Mouse (Mus musculus): ENCODE measurements around the gene Pde4b. TPM values are rescaled to one million over a fixed set of nuclear protein-coding genes. Genes with fewer than 3 reads are reported as not detected.

Gene Pde4b
- total RNA-seq, 2 experiments from 2014 or later: 3.4 to 6.4 TPM

DNA sequence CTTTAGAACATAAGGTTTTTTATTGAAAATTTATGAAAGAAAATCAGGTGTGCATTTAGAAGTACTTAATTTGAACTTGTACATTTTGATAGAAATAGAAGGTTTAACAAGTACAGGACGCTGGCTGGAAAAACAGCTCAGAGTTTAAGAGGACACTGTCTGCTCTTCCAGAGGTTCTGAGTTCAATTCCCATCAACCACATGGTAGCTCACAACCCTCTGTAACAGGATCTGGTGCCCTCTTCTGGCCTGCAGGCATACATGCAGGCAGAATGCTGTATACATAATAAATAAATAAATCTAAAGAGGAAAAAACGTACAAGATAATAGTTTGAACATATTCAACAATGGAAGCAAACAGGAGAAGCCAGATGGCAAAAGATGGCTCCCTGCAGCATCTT is 420.4 kb downstream of the Pde4b start:
- no peak for DNase-seq

DNA sequence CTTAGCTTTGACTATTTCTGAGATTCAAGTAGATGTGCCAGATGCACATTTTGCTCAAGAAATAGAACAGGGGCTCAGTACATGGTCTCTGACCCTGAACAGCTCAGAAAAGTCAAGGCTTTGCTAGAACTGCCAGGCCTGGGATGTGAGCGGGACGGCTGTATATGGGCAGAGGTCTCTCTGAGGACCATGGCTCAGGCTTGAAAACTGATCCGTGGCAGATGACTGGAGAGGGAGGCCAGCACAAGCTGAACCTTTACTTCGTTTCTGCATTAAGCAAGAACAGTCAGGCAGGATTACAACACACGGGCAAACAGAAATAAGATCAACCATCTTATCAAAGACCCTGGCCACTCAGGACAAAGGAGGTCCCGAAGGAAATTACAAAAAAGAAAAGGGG is 422.7 kb downstream of the Pde4b start:
- no peak for DNase-seq

DNA sequence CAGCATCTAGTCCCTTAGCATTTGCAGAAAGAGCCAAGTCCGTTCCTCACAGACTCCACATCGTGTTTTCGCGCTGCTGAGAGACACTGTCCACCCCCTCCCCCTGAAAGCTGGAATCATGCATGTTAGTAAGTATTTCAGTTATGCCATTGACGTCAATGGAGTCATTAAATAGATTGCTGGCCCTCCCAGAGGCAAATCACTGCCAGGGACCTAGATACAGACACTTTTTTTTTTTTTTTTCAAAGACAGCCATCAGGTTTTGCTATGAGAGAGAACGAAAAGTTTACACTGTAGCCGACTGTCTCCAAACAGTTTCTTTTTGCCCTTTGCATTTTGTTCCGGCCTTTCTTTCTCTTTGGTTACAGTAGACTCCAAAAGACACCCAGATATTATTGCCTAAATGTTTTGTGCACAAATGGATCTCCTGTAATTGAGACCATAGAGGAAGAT is 423.6 kb downstream of the Pde4b start:
- DNase-seq: peak; percentile 76 to 82

DNA sequence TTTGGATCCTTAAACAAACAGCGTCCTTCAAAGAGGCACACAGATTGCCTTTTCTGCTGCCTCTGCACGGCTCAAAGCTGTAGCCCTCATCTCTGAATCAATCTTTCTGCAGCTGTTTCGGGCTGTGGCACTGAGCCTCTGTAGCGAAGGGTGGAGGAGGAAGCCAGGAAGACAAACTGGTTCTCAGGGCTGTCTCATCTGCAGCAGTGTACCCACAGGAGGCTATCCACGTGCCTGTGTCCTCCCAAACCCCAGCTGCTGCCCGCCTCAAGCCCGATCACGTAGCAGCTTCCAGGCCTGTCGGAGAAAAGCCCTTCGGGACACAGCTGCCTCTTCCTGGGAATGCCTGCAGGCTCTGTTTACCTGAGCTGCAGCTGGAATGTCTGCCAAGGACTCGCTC is 424.2 kb downstream of the Pde4b start:
- DNase-seq: peak; percentile 28 to 42

DNA sequence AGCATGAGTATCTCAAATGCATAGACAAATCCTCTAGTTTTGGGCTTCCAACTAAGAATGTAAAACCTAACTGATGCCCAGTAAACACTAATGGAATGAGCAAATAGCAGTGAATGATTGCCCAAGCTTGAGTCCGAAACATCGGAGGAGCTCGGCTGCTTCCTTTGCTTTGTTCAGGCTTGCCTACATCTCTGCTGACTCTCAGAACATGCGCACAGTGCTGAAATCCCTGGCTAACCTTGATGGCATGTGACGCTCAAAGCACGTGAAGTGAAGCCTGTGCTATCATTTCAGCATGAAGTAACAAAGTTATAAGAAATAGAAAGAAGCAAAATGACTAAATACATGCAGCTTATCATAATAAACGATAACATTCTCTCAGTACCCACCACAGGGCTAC is 425.6 kb downstream of the Pde4b start:
- no peak for DNase-seq

DNA sequence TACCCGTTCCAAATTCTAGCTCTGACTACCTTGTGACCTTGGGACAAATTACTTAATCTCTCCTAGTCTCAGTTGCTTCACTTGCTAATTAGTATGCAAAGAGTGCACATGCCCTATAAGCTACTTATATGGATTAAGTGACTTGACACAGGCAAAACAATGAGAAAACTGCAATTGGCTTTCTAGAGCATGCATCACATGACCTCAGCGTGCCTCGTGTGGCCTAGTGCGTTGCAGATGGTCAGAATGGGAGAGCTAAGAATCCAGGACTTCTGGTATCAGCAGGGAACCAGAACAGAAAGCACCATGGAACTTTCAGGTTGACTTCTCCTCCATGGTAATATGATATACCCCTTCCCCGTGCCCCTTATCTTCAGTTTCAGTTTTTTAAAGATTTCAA is 426.2 kb downstream of the Pde4b start:
- no peak for DNase-seq

DNA sequence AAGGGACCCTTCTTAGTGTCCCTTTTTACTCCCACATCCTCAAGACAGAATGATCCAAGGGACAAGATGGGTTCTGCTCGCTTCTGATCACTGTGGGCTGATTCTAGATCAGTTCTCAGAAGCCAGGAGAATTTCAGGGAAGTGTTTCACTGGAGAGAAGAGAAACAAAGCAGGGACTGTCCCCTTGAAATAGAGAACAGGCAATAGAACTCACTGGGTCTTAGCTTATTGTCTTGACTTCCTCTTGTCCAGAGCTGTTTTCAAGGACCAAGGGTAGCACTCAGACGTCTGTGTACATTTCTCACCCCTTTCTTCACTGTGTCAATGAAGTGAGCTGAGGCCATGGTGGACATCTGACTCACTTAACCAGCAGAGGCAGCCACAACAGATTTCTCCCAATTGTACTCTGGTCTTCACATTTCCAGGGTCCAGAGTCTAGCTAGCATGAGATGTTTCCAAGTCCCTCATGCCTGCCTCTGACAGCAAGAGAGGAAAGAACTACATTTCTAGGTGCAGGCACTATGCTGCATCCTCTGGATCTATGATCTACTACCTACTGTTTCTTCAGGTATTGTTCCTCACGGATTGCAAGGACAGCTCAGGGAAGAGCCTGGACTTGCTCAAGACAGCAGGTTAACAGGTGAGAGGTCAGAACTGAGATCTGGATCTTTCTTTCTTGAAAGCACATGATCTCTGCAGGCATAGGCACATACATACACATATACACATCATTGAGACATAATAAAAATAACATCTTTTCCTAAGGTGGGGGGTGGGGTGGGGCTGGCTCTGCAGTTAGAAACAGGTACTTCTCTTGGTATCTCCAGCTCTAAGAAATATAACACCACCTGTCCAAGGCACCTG is 427.9 kb downstream of the Pde4b start:
- DNase-seq: no peak

DNA sequence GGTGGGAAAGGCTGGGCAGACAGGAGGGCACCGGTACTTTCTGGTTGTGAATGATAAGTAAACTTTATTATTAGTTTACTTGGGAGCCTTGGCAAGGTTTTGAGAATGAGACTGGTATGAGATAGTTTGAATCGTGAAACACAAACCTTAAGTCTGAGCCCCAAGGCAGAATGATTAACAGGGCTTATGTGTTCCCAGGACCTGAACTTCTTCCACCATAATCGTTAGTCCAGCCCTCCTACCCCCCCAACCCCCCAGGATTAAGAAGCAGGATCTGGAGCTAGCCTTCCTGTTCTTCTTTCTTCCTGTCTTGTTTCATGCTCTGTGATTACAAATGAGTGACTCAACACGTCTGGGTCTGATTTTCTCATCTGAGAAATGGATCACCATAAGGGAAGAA is 429.1 kb downstream of the Pde4b start:
- no peak for DNase-seq

DNA sequence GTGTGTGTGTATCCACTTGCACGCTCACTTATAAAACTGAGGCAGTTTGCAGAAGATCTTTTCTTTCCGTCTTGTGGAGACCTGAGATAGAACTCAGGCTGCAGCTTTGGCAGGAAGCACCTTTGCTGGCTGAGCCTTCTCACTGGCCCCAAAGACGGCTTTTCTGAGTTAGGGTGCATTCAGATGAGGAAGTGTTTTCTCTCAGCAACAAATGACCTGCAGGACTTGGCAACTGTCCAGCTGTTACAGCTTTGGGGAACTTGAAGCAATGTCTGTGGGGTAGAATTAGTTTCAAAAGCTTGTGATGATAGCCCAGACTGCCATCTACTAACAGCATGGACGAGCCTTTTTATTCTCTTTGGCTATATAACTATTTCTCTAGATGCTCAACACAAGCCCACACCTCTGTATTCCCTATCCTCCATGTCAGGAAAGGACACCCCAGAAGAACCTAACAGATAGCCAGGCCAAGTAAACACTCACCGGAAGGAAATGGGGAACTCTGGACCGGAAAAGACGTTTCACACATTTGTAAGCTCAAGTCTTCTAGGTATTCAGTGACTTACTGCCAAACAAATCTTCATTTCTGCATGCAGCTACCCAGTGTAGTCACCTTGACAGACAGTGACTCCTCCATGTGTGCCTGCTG is 429.8 kb downstream of the Pde4b start:
- DNase-seq: peak; percentile 18 to 45

DNA sequence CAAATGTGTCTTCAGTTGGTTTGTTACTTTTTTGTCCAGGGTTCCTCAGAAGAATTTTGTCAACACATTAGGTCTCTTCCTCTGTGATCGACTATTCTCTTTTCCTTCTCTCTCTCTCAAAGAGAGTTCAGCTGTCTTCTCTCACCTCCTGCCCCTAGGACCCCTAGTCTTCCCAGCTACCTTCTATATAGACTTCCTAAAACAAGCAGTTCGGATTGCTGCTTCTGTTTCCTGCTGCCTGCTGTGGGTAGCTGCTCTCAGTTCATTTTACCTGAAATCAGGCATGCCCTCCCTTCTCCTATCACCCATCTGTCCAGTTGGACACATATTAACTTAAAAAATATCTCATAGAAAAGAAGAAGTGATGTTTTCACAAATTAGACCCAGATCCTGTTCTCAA is 430.3 kb downstream of the Pde4b start:
- no peak for DNase-seq

DNA sequence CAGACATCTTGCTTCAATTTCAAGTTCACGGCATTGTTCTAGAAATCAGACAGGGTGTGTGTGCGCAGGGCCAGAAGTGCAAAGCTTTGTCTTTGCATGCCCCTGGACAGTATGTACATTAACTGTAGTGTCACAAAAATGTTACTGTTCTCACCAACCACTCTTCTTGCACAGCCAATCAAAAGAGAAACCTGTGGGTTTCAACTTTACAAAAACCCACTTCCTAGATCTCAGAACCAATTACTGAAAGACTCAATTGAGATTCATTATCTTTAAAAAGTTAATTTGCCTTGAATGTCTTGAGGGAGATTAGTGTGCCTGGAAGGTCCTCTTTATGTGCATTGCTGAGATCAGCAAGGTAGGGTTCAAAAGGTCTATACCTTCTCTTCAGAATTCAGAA is 431.0 kb downstream of the Pde4b start:
- DNase-seq: no peak

DNA sequence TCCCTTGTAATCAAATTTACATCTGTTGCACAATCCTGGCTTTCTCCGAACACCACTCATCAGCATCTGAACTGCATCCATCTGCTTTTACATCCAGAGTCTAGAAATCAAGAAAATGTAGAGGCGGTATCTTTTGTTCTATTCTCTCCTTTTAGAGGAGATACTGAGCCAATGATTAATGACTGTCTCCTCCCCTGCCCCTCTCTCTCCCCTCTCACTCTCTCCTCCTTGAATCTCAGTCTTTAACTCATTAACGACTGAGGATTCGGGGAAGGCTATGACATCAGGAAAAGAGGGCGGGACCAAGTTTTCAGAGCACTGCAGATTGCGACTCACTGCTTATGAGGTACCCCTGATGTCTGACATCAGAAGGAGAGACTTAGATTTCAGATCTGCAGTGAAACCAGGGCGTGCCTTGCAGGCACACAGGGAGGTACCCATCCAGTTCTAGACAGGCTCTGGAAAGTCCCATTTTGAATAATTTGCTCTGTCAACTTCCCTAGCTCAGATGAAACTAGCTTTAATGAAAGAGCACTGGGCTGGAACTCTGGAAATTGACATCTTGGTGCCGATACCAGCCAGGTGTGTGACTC is 433.4 kb downstream of the Pde4b start:
- DNase-seq: no peak

DNA sequence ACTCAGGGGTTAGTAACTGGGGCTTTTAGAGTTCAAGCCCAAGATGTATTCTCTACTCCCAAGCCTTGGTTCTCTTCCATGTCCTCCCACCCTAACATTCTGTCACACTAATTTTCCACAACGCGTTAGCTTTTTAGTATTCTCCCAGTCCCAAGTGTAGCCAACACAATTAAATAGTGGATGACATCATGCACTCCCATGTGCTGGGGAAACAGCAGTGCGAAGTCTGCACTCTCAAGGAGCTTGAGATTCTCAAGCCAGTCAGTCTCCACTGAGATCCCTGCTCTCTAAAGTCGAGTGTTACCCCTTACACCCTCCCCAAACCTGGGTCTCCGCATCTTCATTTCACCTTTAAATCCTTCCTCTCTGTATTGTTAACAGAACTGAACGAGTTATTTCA is 434.1 kb downstream of the Pde4b start:
- no peak for DNase-seq

DNA sequence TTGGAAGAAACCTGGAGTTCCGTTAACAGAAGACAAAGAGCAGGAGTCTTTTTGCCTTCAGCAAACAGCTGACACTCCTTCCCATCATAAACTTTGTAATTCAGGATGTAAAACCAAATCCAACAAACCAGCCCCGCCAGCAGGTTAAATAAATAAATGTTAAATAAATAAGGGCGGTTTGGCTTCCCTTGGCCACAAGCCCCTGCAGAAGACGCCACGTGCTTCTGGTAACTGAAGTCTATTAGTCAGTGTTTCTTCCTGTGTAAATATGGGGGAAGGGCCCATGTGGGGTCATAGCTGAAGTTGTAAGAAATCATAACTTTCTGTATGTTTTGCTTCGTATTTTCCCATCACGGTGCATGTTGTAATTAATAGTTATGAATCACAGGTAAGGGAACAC is 440.0 kb downstream of the Pde4b start:
- no peak for DNase-seq

DNA sequence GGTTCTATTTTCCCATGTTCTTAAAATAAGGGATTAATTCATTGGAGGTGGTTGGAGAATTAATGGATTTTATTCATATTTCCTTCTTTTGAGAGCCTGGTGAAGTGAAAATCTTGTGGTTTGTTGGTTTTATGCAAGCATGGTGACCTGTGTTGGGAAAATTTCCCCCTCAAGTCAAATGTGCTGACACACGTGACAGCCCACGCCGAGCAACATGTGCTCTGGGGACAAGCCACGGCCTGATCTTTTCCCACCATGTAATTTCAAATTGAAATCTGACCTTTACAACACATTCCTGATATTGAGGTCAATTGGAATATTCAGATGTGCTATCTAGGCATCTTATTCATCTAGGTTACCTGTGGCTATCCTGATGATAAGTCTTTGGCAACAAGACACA is 443.5 kb downstream of the Pde4b start:
- no peak for DNase-seq

DNA sequence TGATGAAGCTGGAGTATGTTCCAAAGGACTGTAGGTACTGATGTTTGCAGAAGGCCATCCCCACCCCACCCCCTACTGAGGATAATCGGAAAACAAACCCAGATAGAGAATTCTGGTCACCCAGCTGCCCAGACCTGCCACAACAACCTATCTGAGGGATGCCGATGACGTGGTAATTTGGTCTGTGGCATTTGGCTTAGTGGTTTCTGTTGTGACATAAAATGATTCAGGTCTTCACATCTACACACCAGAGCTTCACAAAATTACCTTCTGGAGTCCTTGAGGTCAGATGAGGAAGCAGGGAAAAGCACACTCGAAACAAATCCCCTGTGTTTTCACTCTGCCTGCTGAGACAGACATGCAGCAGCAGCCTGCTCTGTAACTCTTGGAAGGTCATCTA is 444.4 kb downstream of the Pde4b start:
- DNase-seq: no peak

DNA sequence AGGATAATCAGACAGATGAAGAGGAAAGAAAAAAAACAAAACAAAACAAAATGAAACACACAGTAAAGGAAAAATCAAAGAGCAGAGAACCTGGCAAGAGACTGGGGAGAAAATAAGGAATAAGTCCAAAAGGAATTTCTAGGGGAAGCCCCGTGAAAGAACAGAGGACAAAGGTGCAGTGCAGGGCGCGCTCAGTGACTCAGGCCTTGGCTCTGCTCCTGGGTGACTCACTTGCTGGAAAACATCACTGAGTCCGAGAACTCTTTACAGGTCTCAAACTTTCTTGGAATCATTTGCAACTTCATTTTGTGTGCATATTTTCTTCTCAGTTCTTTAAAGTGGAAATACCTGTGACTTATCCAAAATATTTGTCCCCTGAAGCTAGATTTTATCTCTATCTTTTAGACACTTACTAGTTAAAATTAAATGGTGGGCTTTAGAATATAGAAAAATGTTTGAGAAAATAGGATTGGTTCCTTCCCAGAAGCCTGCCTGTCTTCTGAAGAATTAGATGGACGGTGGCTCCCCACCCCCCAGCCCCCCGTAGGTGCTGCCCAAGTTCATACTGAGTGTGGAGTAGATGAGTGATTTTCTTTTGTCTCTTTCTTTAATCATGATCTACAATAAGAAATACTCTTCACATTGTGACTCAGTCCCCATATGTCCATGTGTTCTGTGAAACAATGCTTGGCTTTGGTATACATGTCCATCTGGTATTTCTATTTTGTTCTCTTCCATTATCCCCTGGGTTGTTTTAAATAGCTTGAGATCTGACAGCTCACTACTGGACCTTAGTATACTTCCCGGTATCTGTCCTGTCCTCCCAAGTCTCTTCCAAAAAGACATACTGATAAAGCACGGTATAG is 446.1 kb downstream of the Pde4b start:
- peak; percentile 84 to 85 for DNase-seq

DNA sequence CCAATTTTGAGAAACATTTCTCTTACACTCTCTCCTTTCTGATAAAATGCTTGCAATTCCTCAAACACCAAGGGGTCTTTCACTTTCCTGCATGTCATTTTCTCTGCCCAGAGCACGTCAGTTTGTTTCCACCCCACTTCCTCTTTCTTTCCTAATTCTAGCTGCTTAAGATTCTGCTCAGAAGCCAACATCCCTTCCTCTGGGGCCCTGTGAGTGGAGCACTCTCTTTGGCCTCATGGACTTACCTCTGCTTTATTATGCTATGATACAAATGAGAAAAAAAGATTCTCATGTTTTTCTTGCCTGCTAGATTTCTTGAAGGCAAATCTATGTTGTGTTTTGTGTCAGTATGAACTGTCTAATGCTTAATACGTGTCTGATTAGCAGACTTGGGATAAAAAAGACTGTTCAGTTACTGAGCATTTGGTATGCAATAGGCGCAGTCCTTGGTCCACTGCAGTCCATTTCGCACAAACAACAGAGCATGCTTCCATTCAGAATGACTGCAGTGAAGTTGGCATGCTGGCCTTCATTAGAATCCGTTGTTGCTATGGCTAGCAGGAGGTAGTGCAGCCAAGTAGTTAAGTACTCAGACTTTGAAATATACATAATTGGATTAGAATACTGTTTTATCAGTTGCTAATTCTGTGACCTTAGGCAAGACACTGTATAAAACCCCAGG is 446.8 kb downstream of the Pde4b start:
- DNase-seq: no peak

DNA sequence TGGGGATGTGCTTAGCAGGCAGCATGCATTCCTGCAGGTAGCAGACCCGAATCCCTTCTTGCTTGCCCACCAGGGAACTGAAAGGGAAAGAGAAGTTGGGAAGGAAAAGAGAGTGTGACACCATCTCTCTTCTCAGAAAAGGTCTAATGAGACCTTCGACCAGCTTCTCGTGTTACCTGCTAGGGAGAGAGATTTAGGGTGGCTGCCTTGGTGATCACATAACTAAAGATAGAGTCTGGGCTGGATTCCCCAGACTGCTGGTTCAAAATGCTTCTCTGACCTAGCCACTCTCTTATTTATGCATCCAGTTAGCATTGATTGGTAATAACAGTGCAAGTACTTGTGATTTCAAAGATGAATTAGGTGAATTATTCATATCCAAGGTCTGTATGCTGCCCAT is 448.5 kb downstream of the Pde4b start:
- DNase-seq: no peak

DNA sequence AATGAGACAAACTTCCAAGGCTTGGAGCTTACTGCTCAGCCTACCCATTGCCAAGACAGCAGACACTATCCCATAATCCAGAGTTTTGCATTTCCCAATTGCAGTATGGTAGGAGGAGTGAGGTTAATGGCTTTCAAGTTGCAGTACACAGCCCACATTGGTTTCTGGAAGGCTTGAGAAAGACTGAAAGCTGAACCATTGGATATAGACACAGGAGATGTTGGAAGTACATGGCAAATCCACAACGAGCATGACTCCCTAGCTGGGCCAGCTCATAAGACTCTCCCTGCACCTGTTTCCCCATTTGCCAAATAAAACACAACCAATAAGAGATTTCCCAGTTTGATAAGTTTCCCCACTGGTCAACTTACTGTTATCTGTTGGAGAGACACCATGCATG is 450.9 kb downstream of the Pde4b start:
- no peak for DNase-seq

DNA sequence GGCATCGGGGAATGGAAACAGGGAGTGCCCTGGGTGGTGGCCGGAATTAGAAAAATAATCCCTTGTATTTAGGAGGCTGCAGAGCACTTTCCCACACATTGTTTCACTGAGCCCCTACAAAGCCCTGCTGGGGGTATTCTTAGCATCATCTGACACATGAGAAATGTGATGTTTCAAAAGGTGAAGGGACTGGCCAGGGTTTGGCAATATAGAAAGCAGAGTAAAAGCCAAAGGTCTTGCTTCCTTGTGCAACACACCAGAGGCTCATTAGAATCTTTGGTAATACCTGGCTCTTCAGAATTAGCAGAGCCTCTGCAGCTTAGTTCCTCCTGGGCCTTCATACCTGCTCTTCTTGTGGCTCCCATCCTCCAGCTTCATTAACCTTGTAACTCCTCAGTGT is 451.4 kb downstream of the Pde4b start:
- DNase-seq: no peak

All from adrenal gland, postnatal 36 days (tissue).